Comparison of ENCODE assay signal across 9 mouse cellular contexts in the genomic region with DNA sequence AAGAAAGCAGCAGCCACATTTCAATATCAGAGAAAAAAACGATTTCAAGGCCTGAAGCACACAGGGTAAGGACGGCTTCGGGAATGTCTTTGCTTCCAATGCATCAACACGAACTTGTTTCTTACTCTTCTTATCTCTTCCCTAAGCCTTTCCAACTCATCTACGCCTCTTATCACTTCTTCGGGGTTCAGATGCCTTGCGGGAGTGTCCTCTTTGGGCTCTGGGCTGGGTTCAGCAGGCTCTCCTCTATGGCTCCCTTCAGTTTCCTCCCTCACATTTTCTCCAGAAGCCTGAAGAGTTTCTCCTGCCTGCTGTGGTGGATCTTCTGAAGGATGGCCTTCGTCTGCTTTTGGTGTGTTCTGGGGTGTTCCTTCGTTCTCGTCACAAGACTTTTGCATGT. TPM values are rescaled to one million over a fixed set of nuclear protein-coding genes. Genes with fewer than 3 reads are reported as not detected.
DNase-seq lines count a peak whose midpoint lies in the region; ATAC-seq and TF ChIP-seq lines count a peak whose summit lies in the region.
"Had no signal": no experiment of that assay in that cellular context is flagged by ENCODE, and none has a peak within 500 bp of the region (broad histone marks: within the 10 kb centered on the region; RNA-seq: fewer than 3 reads in every experiment).

No protein-coding gene starts in this region.

- no peaks in the 10 kb centered on the region for H3K9me3 ChIP-seq in kidney, postnatal 0 days (replicated peaks; ENCODE audit: low read length)
- no peaks in the 10 kb centered on the region for H3K9me3 ChIP-seq in forebrain, embryonic 10.5 days
- H3K9me3 ChIP-seq in limb, embryonic 11.5 days (ENCODE audit: control insufficient read depth, low read length) = no peaks in the 10 kb centered on the region
- no peaks in the 10 kb centered on the region for H3K9me3 ChIP-seq in neural tube, embryonic 13.5 days
- H3K9me3 ChIP-seq: megakaryocyte, embryonic 14.5 days had no signal

- no peaks in the 10 kb centered on the region; the same call in 1 of the 2 replicates for H3K4me1 ChIP-seq in kidney, postnatal 0 days (replicated peaks; ENCODE audit: insufficient read depth, low read length)
- H3K4me1 ChIP-seq in forebrain, embryonic 10.5 days = peaks cover 4% of the 10 kb centered on the region; the same call in 1 of the 2 replicates
- H3K4me1 ChIP-seq in limb, embryonic 11.5 days (ENCODE audit: control insufficient read depth, insufficient read depth, low read length) = no peaks in the 10 kb centered on the region
- H3K4me1 ChIP-seq in neural tube, embryonic 13.5 days (replicated peaks) = peaks cover 6% of the 10 kb centered on the region

- no peaks in the 10 kb centered on the region for H3K27me3 ChIP-seq in kidney, postnatal 0 days (ENCODE audit: insufficient read depth, low read length)
- H3K27me3 ChIP-seq in forebrain, embryonic 10.5 days (ENCODE audit: poor library complexity, severe bottlenecking) = peaks cover 74% of the 10 kb centered on the region
- no peaks in the 10 kb centered on the region for H3K27me3 ChIP-seq in limb, embryonic 11.5 days (ENCODE audit: control insufficient read depth, insufficient read depth, low read length)
- no peaks in the 10 kb centered on the region for H3K27me3 ChIP-seq in neural tube, embryonic 13.5 days

- no peak for DNase-seq in kidney, postnatal 0 days (ENCODE audit: low spot score)
- no peak for DNase-seq in kidney, postnatal 10 days
- DNase-seq in forebrain, embryonic 10.5 days (ENCODE audit: extremely low spot score, low spot score) = no peak
- DNase-seq in limb, embryonic 11.5 days (ENCODE audit: low spot score) = no peak
- no peak for DNase-seq in left cerebral cortex, adult 8-10 months (ENCODE audit: low spot score in 2 of 2)
- no peak for DNase-seq in T-cell, adult 2 months (ENCODE audit: low spot score)
- DNase-seq in kidney, postnatal 25 days = no peak

- peak overlapping the region; percentile 53 for H3K4me2 ChIP-seq in kidney, postnatal 0 days (ENCODE audit: low read length)
- H3K4me2 ChIP-seq in limb, embryonic 11.5 days (ENCODE audit: low read depth, severe bottlenecking) = peak overlapping the region; percentile 39
- H3K4me2 ChIP-seq in neural tube, embryonic 13.5 days = peak overlapping the region; percentile 52

- whole genome bisulfite sequencing in kidney, postnatal 0 days = 64% methylated on average over 10 of the region's 10 CpGs
- 70% methylated on average over 10 of the region's 10 CpGs for WGBS in forebrain, embryonic 10.5 days
- WGBS in limb, embryonic 11.5 days = 69% methylated on average over 10 of the region's 10 CpGs
- 66% methylated on average over 10 of the region's 10 CpGs for whole genome bisulfite sequencing in neural tube, embryonic 13.5 days

- H3K36me3 ChIP-seq in kidney, postnatal 0 days (ENCODE audit: insufficient read depth, low read length) = no peaks in the 10 kb centered on the region
- H3K36me3 ChIP-seq in forebrain, embryonic 10.5 days (replicated peaks) = peaks cover 6% of the 10 kb centered on the region; the same call in 1 of the 2 replicates
- no peaks in the 10 kb centered on the region for H3K36me3 ChIP-seq in limb, embryonic 11.5 days (ENCODE audit: control insufficient read depth, insufficient read depth, low read length)
- no peaks in the 10 kb centered on the region for H3K36me3 ChIP-seq in neural tube, embryonic 13.5 days

- H3K27ac ChIP-seq in kidney, postnatal 0 days = peak overlapping the region; percentile 42; the same call in 1 of the 2 replicates
- peak overlapping the region; percentile 89; the same call in 1 of the 2 replicates for H3K27ac ChIP-seq in forebrain, embryonic 10.5 days
- H3K27ac ChIP-seq in limb, embryonic 11.5 days (replicated peaks; ENCODE audit: low read depth, low read length) = no peak overlapping the region
- H3K27ac ChIP-seq in neural tube, embryonic 13.5 days (replicated peaks) = no peak overlapping the region

- TF ChIP-seq CTCF in kidney, postnatal 0 days (IDR thresholded peaks at IDR 0.05; ENCODE audit: low read depth) = no peak

- no peak for ATAC-seq in kidney, postnatal 0 days (replicated peaks; ENCODE audit: low FRiP score, low read depth)
- no peak for ATAC-seq in limb, embryonic 11.5 days (ENCODE audit: insufficient number of reproducible peaks, low FRiP score, low TSS enrichment, low read depth)
- no peak for ATAC-seq in neural tube, embryonic 13.5 days (ENCODE audit: low read depth)

- H3K9ac ChIP-seq in kidney, postnatal 0 days (ENCODE audit: low read depth, low read length) = no peak overlapping the region
- no peak overlapping the region for H3K9ac ChIP-seq in limb, embryonic 11.5 days (ENCODE audit: low read length)
- H3K9ac ChIP-seq in neural tube, embryonic 13.5 days = peak overlapping the region; percentile 73; the same call in 1 of the 2 replicates

- H3K4me3 ChIP-seq in kidney, postnatal 0 days (replicated peaks; ENCODE audit: low read depth, low read length) = peak overlapping the region; percentile 58
- H3K4me3 ChIP-seq in forebrain, embryonic 10.5 days = peak overlapping the region; percentile 62
- peak overlapping the region; percentile 35 for H3K4me3 ChIP-seq in limb, embryonic 11.5 days (ENCODE audit: low read depth, low read length)
- H3K4me3 ChIP-seq in neural tube, embryonic 13.5 days = peak overlapping the region; percentile 54

RNA-seq across cellular contexts. Expression of a gene that starts 1.5 kb away (rescaled TPM):
- polyA plus RNA-seq in kidney, postnatal 0 days (2015; fragmentation: Nextera tagmentation; extraction: Ambion mirVana) = 206 and 209 TPM in 2 replicates
- polyA plus RNA-seq in forebrain, embryonic 10.5 days (2016; fragmentation: Nextera tagmentation; extraction: Ambion mirVana) = 166 and 173 TPM in 2 replicates
- polyA plus RNA-seq in limb, embryonic 11.5 days (2014; fragmentation: Nextera tagmentation; extraction: Ambion mirVana) = 225 and 230 TPM in 2 replicates
- 152 and 172 TPM in 2 replicates for polyA plus RNA-seq in neural tube, embryonic 13.5 days (2015; fragmentation: Nextera tagmentation; extraction: Ambion mirVana)
- 10 to 100 TPM; 32.4 to 42.8 (median 35.4) TPM for total RNA-seq in left cerebral cortex, adult 8-10 months (2022)

RNA-seq across cellular contexts. Expression of a gene that starts 31.8 kb away (rescaled TPM):
- polyA plus RNA-seq in kidney, postnatal 0 days (2015; fragmentation: Nextera tagmentation; extraction: Ambion mirVana) = 59.2 and 59.8 TPM in 2 replicates
- polyA plus RNA-seq in forebrain, embryonic 10.5 days (2016; fragmentation: Nextera tagmentation; extraction: Ambion mirVana) = 125 and 128 TPM in 2 replicates
- 74.2 and 81.7 TPM in 2 replicates for polyA plus RNA-seq in limb, embryonic 11.5 days (2014; fragmentation: Nextera tagmentation; extraction: Ambion mirVana)
- polyA plus RNA-seq in neural tube, embryonic 13.5 days (2015; fragmentation: Nextera tagmentation; extraction: Ambion mirVana) = 97.9 and 101 TPM in 2 replicates
- 10 to 100 TPM; 21.2 to 23.0 (median 21.5) TPM for total RNA-seq in left cerebral cortex, adult 8-10 months (2022)

RNA-seq across cellular contexts. Expression of a gene that starts 33.1 kb away (rescaled TPM):
- 2.6 and 2.9 TPM in 2 replicates for polyA plus RNA-seq in kidney, postnatal 0 days (2015; fragmentation: Nextera tagmentation; extraction: Ambion mirVana)
- 3.9 and 5.3 TPM in 2 replicates for polyA plus RNA-seq in forebrain, embryonic 10.5 days (2016; fragmentation: Nextera tagmentation; extraction: Ambion mirVana)
- polyA plus RNA-seq in limb, embryonic 11.5 days (2014; fragmentation: Nextera tagmentation; extraction: Ambion mirVana) = 1.8 and 1.9 TPM in 2 replicates
- 20.8 and 22.7 TPM in 2 replicates for polyA plus RNA-seq in neural tube, embryonic 13.5 days (2015; fragmentation: Nextera tagmentation; extraction: Ambion mirVana)
- total RNA-seq in left cerebral cortex, adult 8-10 months (2022) = 100 to 1,000 TPM in 3 of 4 experiments, 10 to 100 TPM in 1; 80.8 to 132 (median 117) TPM

RNA-seq across cellular contexts. Expression of a gene that starts 44.0 kb away (rescaled TPM):
- polyA plus RNA-seq in kidney, postnatal 0 days (2015; fragmentation: Nextera tagmentation; extraction: Ambion mirVana) = 0.16 TPM in 1 of 2 replicates, not detected in the other
- 0.59 and 1.1 TPM in 2 replicates for polyA plus RNA-seq in forebrain, embryonic 10.5 days (2016; fragmentation: Nextera tagmentation; extraction: Ambion mirVana)
- polyA plus RNA-seq in limb, embryonic 11.5 days (2014; fragmentation: Nextera tagmentation; extraction: Ambion mirVana) = 1.2 and 1.8 TPM in 2 replicates
- polyA plus RNA-seq in neural tube, embryonic 13.5 days (2015; fragmentation: Nextera tagmentation; extraction: Ambion mirVana) = 5.5 and 9.5 TPM in 2 replicates
- 1 to 10 TPM; 1.6 to 2.9 (median 2.2) TPM for total RNA-seq in left cerebral cortex, adult 8-10 months (2022)

RNA-seq across cellular contexts. Expression of a gene that starts 44.7 kb away (rescaled TPM):
- 53.0 and 54.7 TPM in 2 replicates for polyA plus RNA-seq in kidney, postnatal 0 days (2015; fragmentation: Nextera tagmentation; extraction: Ambion mirVana)
- polyA plus RNA-seq in forebrain, embryonic 10.5 days (2016; fragmentation: Nextera tagmentation; extraction: Ambion mirVana) = 186 and 192 TPM in 2 replicates
- polyA plus RNA-seq in limb, embryonic 11.5 days (2014; fragmentation: Nextera tagmentation; extraction: Ambion mirVana) = 88.1 and 98.7 TPM in 2 replicates
- 191 and 193 TPM in 2 replicates for polyA plus RNA-seq in neural tube, embryonic 13.5 days (2015; fragmentation: Nextera tagmentation; extraction: Ambion mirVana)
- 100 to 1,000 TPM in 2 of 4 experiments, 10 to 100 TPM in 2; 96.6 to 118 (median 102) TPM for total RNA-seq in left cerebral cortex, adult 8-10 months (2022)

Comparison
In these comparisons a context has a peak if more than half of its experiments do, and no peak if none do; other contexts are left out.
1. H3K27ac ChIP-seq: peak in kidney, postnatal 0 days (single experiment) and forebrain, embryonic 10.5 days (single experiment); none in limb, embryonic 11.5 days (single experiment) and neural tube, embryonic 13.5 days (single experiment).
2. Peak in every context shown above with its lines, with median percentiles within 50 percentile points of each other: H3K4me2 ChIP-seq and H3K4me3 ChIP-seq.